Mouse (Mus musculus) liver, postnatal 0 days (tissue): ENCODE measurements around the gene Nfkbiz. TPM values are rescaled to one million over a fixed set of nuclear protein-coding genes. Genes with fewer than 3 reads are reported as not detected.
A peak's percentile ranks its signal among the peaks of the same experiment; 100 is the strongest.

Source experiments
- ATAC-seq: fragments of 200-750 bp; cut with Nextera tagmentation; 2 replicates; pipeline ENCODE4 v1.8.0; 2017; ENCODE audit warnings: mild to moderate bottlenecking, moderate library complexity
- DNase-seq: peaks from one replicate; pipeline ENCODE4 v3.0.0-alpha.2; 2016
- H3K27ac ChIP-seq: fragments of 300-500 bp; sonication (generic); 2 replicates; pipeline ENCODE4 v1.5.1; 2014; ENCODE audit warnings: antibody characterized with exemption, moderate library complexity, mild to moderate bottlenecking, low read depth
- H3K27me3 ChIP-seq: fragments of 300-500 bp; sonication (generic); 2 replicates; pipeline ENCODE4 v1.6.1; 2014; ENCODE audit warnings: low read length, control low read depth, mixed read lengths; ENCODE audit not compliant: insufficient read depth
- H3K36me3 ChIP-seq: fragments of 300-500 bp; sonication (generic); replicated peaks from 2 replicates; pipeline ENCODE4 v1.6.1; 2014; ENCODE audit warnings: mild to moderate bottlenecking, control low read depth, low read length, moderate library complexity, mixed read lengths; ENCODE audit not compliant: insufficient read depth
- H3K4me1 ChIP-seq: fragments of 300-500 bp; sonication (generic); 2 replicates; pipeline ENCODE4 v1.6.1; 2014; ENCODE audit warnings: antibody characterized with exemption, mild to moderate bottlenecking, control low read depth; ENCODE audit not compliant: insufficient read depth
- H3K4me2 ChIP-seq: fragments of 300-500 bp; sonication (generic); 2 replicates; pipeline ENCODE4 v1.6.1; 2014; ENCODE audit warnings: low read depth, mild to moderate bottlenecking, low read length, moderate library complexity, mixed read lengths
- H3K4me3 ChIP-seq: fragments of 300-500 bp; sonication (generic); 2 replicates; pipeline ENCODE4 v1.5.1; 2014; ENCODE audit warnings: low read depth, low read length
- H3K9ac ChIP-seq: fragments of 300-500 bp; sonication (generic); replicated peaks from 2 replicates; pipeline ENCODE4 v1.6.1; 2014; ENCODE audit warnings: mild to moderate bottlenecking, moderate library complexity
- H3K9me3 ChIP-seq: fragments of 300-500 bp; sonication (generic); 2 replicates; pipeline ENCODE4 v1.6.1; 2016; ENCODE audit warnings: mild to moderate bottlenecking, control low read depth, low read length, mixed read lengths
- CTCF ChIP-seq: sonication (generic); IDR thresholded peaks from 2 replicates; pipeline ENCODE4 v1.5.1; 2016; ENCODE audit warnings: antibody characterized with exemption, low read depth
- EP300 ChIP-seq: IDR thresholded peaks from 2 replicates; pipeline ENCODE4 v1.6.1; 2016; ENCODE audit warnings: antibody characterized with exemption, low read depth, mild to moderate bottlenecking
- WGBS: fragments of 180-500 bp; shearing (Covaris S2); extraction: QIAGEN DNeasy Blood & Tissue Kit; methylation state at CpG from one replicate; pipeline ENCODE4 v1.1.7; 2014; ENCODE audit not compliant: insufficient replicate concordance; 5-methylcytosine and 5-hydroxymethylcytosine counted together
- polyA plus RNA-seq: library from polyadenylated mRNA; unstranded; fragments of >200 nt; fragmentation: Nextera tagmentation; extraction: Ambion mirVana; gene quantifications from 2 replicates; pipeline ENCODE4 v1.2.1, GENCODE M21; 2015

Gene Nfkbiz
- polyA plus RNA-seq, 1 experiment from 2014 or later, result 3.2 TPM

- Histone ChIP-seq H3K9ac (no peak overlapping the region), H3K4me2 (peak overlapping the region; percentile 42; the same call in 1 of the 2 replicates), H3K27me3 (no peaks in the 10 kb centered on the region), H3K9me3 (no peaks in the 10 kb centered on the region), H3K36me3 (no peaks in the 10 kb centered on the region), H3K4me3 (no peak overlapping the region), H3K27ac (0 out of 2 replicates have a peak overlapping the region, but pooled peaks have one; percentile 24), H3K4me1 (peaks cover 4% of the 10 kb centered on the region; the same call in 1 of the 2 replicates)
- TF ChIP-seq EP300, result no peak
- TF ChIP-seq CTCF, result no peak
- DNase-seq (no peak), ATAC-seq (no peak)
- WGBS, result 37% methylated on average over 7 of the region's 7 CpGs
Observed at GRCm38 (mm10) chr16:55798845-55799244, 39.9 kb downstream of the Nfkbiz start.

DNA sequence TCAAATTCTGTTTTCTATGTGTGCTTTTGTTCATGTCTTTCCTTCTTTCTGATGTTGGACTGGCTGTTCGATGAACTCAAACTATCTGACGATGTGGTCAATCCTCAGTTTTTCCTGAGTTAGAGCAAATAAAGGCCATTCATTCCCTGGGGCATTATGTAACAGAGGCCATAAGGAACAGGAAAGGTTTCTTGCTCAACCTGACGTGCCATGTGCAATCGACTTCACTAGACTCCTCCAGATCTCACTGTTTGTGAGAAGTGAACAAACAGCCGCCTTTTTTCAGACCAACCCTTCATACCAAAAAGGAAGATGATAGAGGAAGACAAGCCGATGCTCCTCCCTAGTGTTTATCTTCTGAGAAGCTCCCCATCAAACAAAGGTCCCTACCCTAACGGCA lies 48.4 kb downstream of the Nfkbiz start:
- DNase-seq (no peak), ATAC-seq (no peak)
- 61% methylated on average over 7 of the region's 7 CpGs for WGBS

DNA sequence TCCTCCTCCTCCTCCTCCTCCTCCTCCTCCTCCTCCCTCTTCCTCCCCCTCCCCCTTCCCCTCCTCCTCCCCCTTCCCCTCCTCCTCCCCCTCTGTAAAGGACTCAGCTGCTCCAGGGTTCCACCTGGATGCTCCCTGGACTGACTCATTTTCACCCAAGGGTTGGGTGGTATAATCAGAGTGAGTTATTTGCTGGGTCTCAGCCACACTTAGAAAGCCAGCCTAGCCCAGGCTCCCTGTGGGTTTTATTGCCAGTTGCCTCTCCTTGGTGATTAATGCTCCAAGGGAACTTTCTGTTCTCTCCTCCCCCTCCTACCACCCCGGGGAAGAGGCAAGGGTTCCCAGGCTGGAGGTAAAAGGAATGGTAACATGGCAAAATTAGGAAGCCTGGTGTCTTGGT lies 49.4 kb downstream of the Nfkbiz start:
- no peaks in the 10 kb centered on the region for H3K36me3 ChIP-seq
- H3K9me3 ChIP-seq, result no peaks in the 10 kb centered on the region
- no peak for DNase-seq
- ATAC-seq, result no peak
- no peak overlapping the region for H3K27ac ChIP-seq
- no peaks in the 10 kb centered on the region for H3K4me1 ChIP-seq
- TF ChIP-seq EP300, result no peak
- WGBS, result 21% methylated on average over 1 of the region's 1 CpGs
- H3K9ac ChIP-seq, result no peak overlapping the region
- H3K27me3 ChIP-seq, result no peaks in the 10 kb centered on the region
- H3K4me2 ChIP-seq, result no peak overlapping the region
- H3K4me3 ChIP-seq, result no peak overlapping the region

More for the DNA sequence above, 48.4 kb downstream of the Nfkbiz start:
- Histone ChIP-seq H3K4me2 (no peak overlapping the region), H3K4me1 (no peaks in the 10 kb centered on the region), H3K9me3 (no peaks in the 10 kb centered on the region), H3K36me3 (no peaks in the 10 kb centered on the region), H3K4me3 (no peak overlapping the region), H3K27me3 (no peaks in the 10 kb centered on the region), H3K27ac (no peak overlapping the region), H3K9ac (no peak overlapping the region)
- no peak for TF ChIP-seq CTCF
- no peak for TF ChIP-seq EP300

DNA sequence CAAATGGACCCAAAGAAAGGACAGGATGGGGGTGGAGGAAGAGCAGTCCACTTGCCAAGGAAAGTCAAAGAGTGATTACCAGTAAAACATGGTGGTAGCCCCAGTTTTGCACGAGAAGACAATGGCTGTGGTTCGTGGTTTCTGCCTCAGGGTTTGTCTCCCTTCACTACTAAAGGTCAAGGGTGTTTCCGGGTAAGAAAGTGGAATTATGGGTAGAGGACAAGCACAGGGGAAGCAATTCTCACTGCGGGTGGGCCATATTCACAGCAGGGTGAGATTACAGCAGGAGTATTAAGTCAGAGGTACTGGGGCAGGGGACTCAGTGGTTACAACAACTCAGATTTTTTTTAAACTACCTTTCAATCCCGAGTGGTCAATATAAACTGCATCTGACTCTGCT lies 50.0 kb downstream of the Nfkbiz start:
- no peak for ATAC-seq
- Histone ChIP-seq H3K36me3 (no peaks in the 10 kb centered on the region), H3K27ac (no peak overlapping the region), H3K9ac (no peak overlapping the region), H3K4me3 (no peak overlapping the region), H3K4me1 (no peaks in the 10 kb centered on the region), H3K9me3 (no peaks in the 10 kb centered on the region), H3K4me2 (no peak overlapping the region), H3K27me3 (no peaks in the 10 kb centered on the region)
- TF ChIP-seq CTCF (no peak), EP300 (no peak)
- DNase-seq, result no peak
- 50% methylated on average over 5 of the region's 5 CpGs for WGBS

- Histone ChIP-seq H3K27me3 (no peaks in the 10 kb centered on the region), H3K27ac (no peak overlapping the region), H3K4me1 (no peaks in the 10 kb centered on the region), H3K9me3 (no peaks in the 10 kb centered on the region), H3K9ac (no peak overlapping the region), H3K4me2 (no peak overlapping the region), H3K4me3 (no peak overlapping the region), H3K36me3 (no peaks in the 10 kb centered on the region)
- ATAC-seq (no peak), DNase-seq (no peak)
- TF ChIP-seq CTCF (no peak), EP300 (no peak)
- 67% methylated on average over 13 of the region's 13 CpGs for WGBS
Observed at GRCm38 (mm10) chr16:55787385-55788072, 51.2 kb downstream of the Nfkbiz start.

- H3K4me2 ChIP-seq, result no peak overlapping the region
- H3K36me3 ChIP-seq, result no peaks in the 10 kb centered on the region
- WGBS, result 77% methylated on average over 7 of the region's 7 CpGs
- H3K9ac ChIP-seq, result no peak overlapping the region
- H3K27me3 ChIP-seq, result no peaks in the 10 kb centered on the region
- no peak for DNase-seq
- H3K27ac ChIP-seq, result no peak overlapping the region
- H3K4me3 ChIP-seq, result no peak overlapping the region
- H3K9me3 ChIP-seq, result no peaks in the 10 kb centered on the region
- H3K4me1 ChIP-seq, result no peaks in the 10 kb centered on the region; the same call in 1 of the 2 replicates
- no peak for TF ChIP-seq CTCF
- TF ChIP-seq EP300, result no peak
- no peak for ATAC-seq
Observed at GRCm38 (mm10) chr16:55784379-55784778, 54.3 kb downstream of the Nfkbiz start.
